ENCODE assay signal across 8 mouse cellular contexts in the genomic region with DNA sequence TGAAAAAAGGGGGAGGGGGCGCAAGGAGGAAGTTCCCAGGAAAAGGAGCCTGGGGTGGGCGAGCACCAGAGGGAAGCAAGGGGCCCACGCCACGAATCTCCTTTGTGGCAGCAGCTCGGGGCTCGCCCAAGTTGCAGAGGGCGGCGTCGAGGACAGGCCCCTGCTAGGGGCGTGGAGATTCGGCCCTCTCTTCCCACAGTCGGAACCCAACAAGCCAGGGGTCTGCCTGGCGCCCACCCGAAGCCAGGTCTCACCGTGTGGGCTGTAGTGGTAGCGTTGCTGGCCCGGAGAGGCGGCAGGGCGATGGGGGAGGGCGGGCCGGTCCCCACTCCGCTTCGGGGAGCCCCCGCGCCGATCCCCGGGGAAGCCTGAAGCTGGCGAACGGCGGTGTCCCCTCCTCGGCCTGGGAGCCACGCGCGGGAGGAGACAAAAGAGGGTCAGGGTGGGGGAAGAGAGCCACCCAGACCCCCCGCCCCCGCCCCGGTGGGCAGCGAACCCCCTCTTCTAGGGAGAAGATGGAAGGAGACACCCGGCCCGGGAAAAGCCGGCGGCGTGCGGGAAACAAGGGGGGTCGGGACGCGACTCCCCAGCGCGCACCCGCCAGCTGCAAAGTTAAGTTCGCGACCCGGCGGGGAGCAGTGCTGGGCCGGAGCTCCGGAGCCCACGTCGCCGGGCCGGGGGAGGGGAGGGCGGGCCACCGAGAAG. TPM values are rescaled to one million over a fixed set of nuclear protein-coding genes. Genes with fewer than 3 reads are reported as not detected.
DNase-seq lines count a peak whose midpoint lies in the region; ATAC-seq and TF ChIP-seq lines count a peak whose summit lies in the region.

No protein-coding gene starts in this region.

- H3K27ac ChIP-seq in hindbrain, postnatal 0 days = peak overlapping the region; percentile 96
- peak overlapping the region; percentile 76 for H3K27ac ChIP-seq in liver, embryonic 15.5 days (replicated peaks)
- H3K27ac ChIP-seq in neural tube, embryonic 11.5 days (ENCODE audit: low read depth, low read length) = peak overlapping the region; percentile 96

- under 1% methylated on average over 29 of the region's 62 CpGs for WGBS in hindbrain, postnatal 0 days
- under 1% methylated on average over 57 of the region's 62 CpGs for WGBS in liver, embryonic 15.5 days (ENCODE audit: insufficient replicate concordance)
- under 1% methylated on average over 30 of the region's 62 CpGs for WGBS in neural tube, embryonic 11.5 days

- peak overlapping the region; percentile 96 for H3K9ac ChIP-seq in hindbrain, postnatal 0 days (replicated peaks; ENCODE audit: low read length)
- peak overlapping the region; percentile 74 for H3K9ac ChIP-seq in liver, embryonic 15.5 days
- peak overlapping the region; percentile 99 for H3K9ac ChIP-seq in neural tube, embryonic 11.5 days (ENCODE audit: low read length)

- H3K4me3 ChIP-seq in erythroblast, embryonic 14.5 days (replicated peaks) = peak overlapping the region; percentile 71
- H3K4me3 ChIP-seq in hindbrain, postnatal 0 days (ENCODE audit: low read length) = peak overlapping the region; percentile 80
- H3K4me3 ChIP-seq in liver, embryonic 15.5 days (replicated peaks) = peak overlapping the region; percentile 72
- peak overlapping the region; percentile 96 for H3K4me3 ChIP-seq in neural tube, embryonic 11.5 days (ENCODE audit: low read depth, low read length)

- ATAC-seq in erythroblast, adult 5-6 weeks (replicated peaks; ENCODE audit: low FRiP score, poor library complexity, severe bottlenecking) = no peak
- peak; percentile 6 for ATAC-seq in hindbrain, postnatal 0 days
- ATAC-seq in liver, embryonic 15.5 days (ENCODE audit: insufficient read depth) = peak; percentile 33
- ATAC-seq in neural tube, embryonic 11.5 days (ENCODE audit: insufficient read depth, low FRiP score, low TSS enrichment) = peak; percentile 39

- peak overlapping the region; percentile 70 for H3K4me2 ChIP-seq in hindbrain, postnatal 0 days (ENCODE audit: low read depth, low read length)
- H3K4me2 ChIP-seq in liver, embryonic 15.5 days = peak overlapping the region; percentile 86
- H3K4me2 ChIP-seq in neural tube, embryonic 11.5 days (ENCODE audit: low read depth) = peak overlapping the region; percentile 91

- DNase-seq in brain, embryonic 14.5 days (ENCODE audit: low read depth) = peak; percentile 68
- peak; percentile 49 for DNase-seq in gastrocnemius, adult 18-20 months (ENCODE audit: low spot score)
- peak; percentile 53 for DNase-seq in hindbrain, postnatal 0 days (ENCODE audit: low spot score)
- DNase-seq in neural tube, embryonic 11.5 days (ENCODE audit: low spot score) = peak; percentile 67
- DNase-seq in thymus, postnatal 10 days (ENCODE audit: low spot score in 2 of 2) = peak; percentile 45 to 63

- no peak for TF ChIP-seq POLR2A in brain, embryonic 14.5 days (IDR thresholded peaks at IDR 0.05; ENCODE audit: borderline replicate concordance, extremely low read depth, insufficient read depth, insufficient read length, poor library complexity, severe bottlenecking)

- TF ChIP-seq CTCF in brain, embryonic 14.5 days (IDR thresholded peaks at IDR 0.05; ENCODE audit: borderline replicate concordance, extremely low read depth, insufficient read depth, insufficient read length) = no peak
- no peak for TF ChIP-seq CTCF in hindbrain, postnatal 0 days (IDR thresholded peaks at IDR 0.05; ENCODE audit: low read depth)

- H3K36me3 ChIP-seq in erythroblast, embryonic 14.5 days (ENCODE audit: control insufficient read depth) = peaks cover 8% of the 10 kb centered on the region
- peaks cover 2% of the 10 kb centered on the region for H3K36me3 ChIP-seq in hindbrain, postnatal 0 days (ENCODE audit: insufficient read depth, low read length)
- H3K36me3 ChIP-seq in liver, embryonic 15.5 days (replicated peaks) = 0 out of 2 replicates have a peak, but pooled peaks cover 5% of the 10 kb centered on the region
- H3K36me3 ChIP-seq in neural tube, embryonic 11.5 days (ENCODE audit: control insufficient read depth, insufficient read depth, low read length) = peaks cover under 1% of the 10 kb centered on the region

- H3K9me3 ChIP-seq in erythroblast, embryonic 14.5 days (ENCODE audit: control insufficient read depth, low read length) = peaks cover 2% of the 10 kb centered on the region; the same call in 1 of the 2 replicates
- H3K9me3 ChIP-seq in hindbrain, postnatal 0 days (ENCODE audit: low read length) = no peaks in the 10 kb centered on the region
- H3K9me3 ChIP-seq in liver, embryonic 15.5 days (replicated peaks) = no peaks in the 10 kb centered on the region
- H3K9me3 ChIP-seq in neural tube, embryonic 11.5 days (ENCODE audit: control insufficient read depth, low read length) = no peaks in the 10 kb centered on the region

- peaks cover 20% of the 10 kb centered on the region for H3K4me1 ChIP-seq in erythroblast, embryonic 14.5 days (ENCODE audit: control insufficient read depth)
- peaks cover 19% of the 10 kb centered on the region for H3K4me1 ChIP-seq in hindbrain, postnatal 0 days (ENCODE audit: insufficient read depth, low read length)
- peaks cover 27% of the 10 kb centered on the region for H3K4me1 ChIP-seq in liver, embryonic 15.5 days (replicated peaks)
- peaks cover 21% of the 10 kb centered on the region for H3K4me1 ChIP-seq in neural tube, embryonic 11.5 days (ENCODE audit: control insufficient read depth, insufficient read depth, low read length)

- peaks cover 27% of the 10 kb centered on the region for H3K27me3 ChIP-seq in erythroblast, embryonic 14.5 days (ENCODE audit: control insufficient read depth)
- no peaks in the 10 kb centered on the region for H3K27me3 ChIP-seq in hindbrain, postnatal 0 days (ENCODE audit: insufficient read depth, low read length)
- peaks cover 27% of the 10 kb centered on the region for H3K27me3 ChIP-seq in liver, embryonic 15.5 days
- H3K27me3 ChIP-seq in neural tube, embryonic 11.5 days (ENCODE audit: control insufficient read depth, insufficient read depth, low read length) = no peaks in the 10 kb centered on the region

RNA-seq across cellular contexts. Expression of a gene that starts 2.0 kb away (rescaled TPM):
- polyA plus RNA-seq in erythroblast, embryonic 14.5 days (2012) = 0.06 and 0.18 TPM in 2 replicates
- total RNA-seq in erythroblast, adult 5-6 weeks (2015; ENCODE audit: low replicate concordance) = 4.8 and 6.7 TPM in 2 replicates
- 2.6 and 8.9 TPM in 2 replicates for total RNA-seq in erythroblast, adult 5-6 weeks (2017; ENCODE audit: low replicate concordance)
- polyA plus RNA-seq in brain, embryonic 14.5 days (2012; rRNA removed) = 25.5 and 31.8 TPM in 2 replicates
- total RNA-seq in gastrocnemius, adult 18-20 months (2021) = 10 to 100 TPM; 63.8 to 88.7 TPM
- total RNA-seq in hindbrain, postnatal 0 days (2014; rRNA removed) = 30.8 and 52.7 TPM in 2 replicates
- 7.7 and 8.0 TPM in 2 replicates for polyA plus RNA-seq in hindbrain, postnatal 0 days (2015; fragmentation: Nextera tagmentation; extraction: Ambion mirVana)
- 1.9 and 2.3 TPM in 2 replicates for polyA plus RNA-seq in liver, embryonic 15.5 days (2015; fragmentation: Nextera tagmentation; extraction: Ambion mirVana)
- polyA plus RNA-seq in neural tube, embryonic 11.5 days (2014; fragmentation: Nextera tagmentation; extraction: Ambion mirVana) = 12.2 and 12.9 TPM in 2 replicates
